Mouse (Mus musculus): ENCODE results near the gene Phactr1.

GRCm38 (mm10) chr13:42973561-42973960, 293.1 kb downstream of the Phactr1 start:
- TF ChIP-seq MAX (IDR thresholded peaks at IDR 0.05; ENCODE audit: low read length) (no peak), USF2 (IDR thresholded peaks at IDR 0.05; ENCODE audit: borderline replicate concordance in 1 of 2, insufficient read depth in 1 of 2, low read depth in 1 of 2, low read length in 2 of 2) (no peak)
